Mouse (Mus musculus): Measurements from ENCODE around the gene Tbcd. TPM values are rescaled to one million over a fixed set of nuclear protein-coding genes. Genes with fewer than 3 reads are reported as not detected.

Tbcd gene
- total and polyA plus RNA-seq, 3 experiments, result 10.6 to 17.4 (median 11.4) TPM

GRCm38 (mm10) chr11:121479476-121480203 lies 27.9 kb downstream of the Tbcd start:
- no peaks in the 10 kb centered on the region for H3K36me3 ChIP-seq (ENCODE audit: control insufficient read depth, insufficient read depth, low read length)
- WGBS, result 88% methylated on average over 15 of the region's 15 CpGs
- no peaks in the 10 kb centered on the region for H3K27me3 ChIP-seq (ENCODE audit: control insufficient read depth, insufficient read depth, low read length)
- no peaks in the 10 kb centered on the region for H3K79me2 ChIP-seq (replicated peaks; ENCODE audit: control insufficient read depth, insufficient read depth, low read length)
- intact Hi-C loops (cut with DNase I), result loop anchor here (10.0 kb wide), 2 partner anchors 145 to 255 kb away; no protein-coding TSS in a partner anchor
- DNase-seq, result no peak
- TF ChIP-seq EP300 (IDR thresholded peaks at IDR 0.05; ENCODE audit: insufficient read depth, low read depth, low read length) (no peak), POLR2A (IDR thresholded peaks at IDR 0.05; ENCODE audit: insufficient read depth, low read depth, low read length) (no peak), CTCF (IDR thresholded peaks at IDR 0.05) (no peak)
- no peaks in the 10 kb centered on the region for H3K4me1 ChIP-seq (ENCODE audit: control insufficient read depth, insufficient read depth, low read length)
- no peak overlapping the region for H3K4me3 ChIP-seq
- no peak overlapping the region for H3K27ac ChIP-seq
- H3K9ac ChIP-seq (ENCODE audit: low read depth, low read length), result no peak overlapping the region

- intact Hi-C loops (cut with DNase I), result no loop called here
- Histone ChIP-seq H3K79me2 (replicated peaks; ENCODE audit: control insufficient read depth, insufficient read depth, low read length) (no peaks in the 10 kb centered on the region), H3K27me3 (ENCODE audit: control insufficient read depth, insufficient read depth, low read length) (no peaks in the 10 kb centered on the region), H3K4me3 (no peak overlapping the region), H3K9ac (ENCODE audit: low read depth, low read length) (no peak overlapping the region), H3K36me3 (ENCODE audit: control insufficient read depth, insufficient read depth, low read length) (no peaks in the 10 kb centered on the region), H3K27ac (no peak overlapping the region), H3K4me1 (ENCODE audit: control insufficient read depth, insufficient read depth, low read length) (no peaks in the 10 kb centered on the region)
- WGBS, result 91% methylated on average over 2 of the region's 2 CpGs
- no peak for TF ChIP-seq POLR2A (IDR thresholded peaks at IDR 0.05; ENCODE audit: insufficient read depth, low read depth, low read length)
- no peak for TF ChIP-seq CTCF (IDR thresholded peaks at IDR 0.05)
- TF ChIP-seq EP300 (IDR thresholded peaks at IDR 0.05; ENCODE audit: insufficient read depth, low read depth, low read length), result no peak
- DNase-seq, result no peak
These were observed 29.4 kb downstream of the Tbcd start for GRCm38 (mm10) chr11:121481129-121481528.

GRCm38 (mm10) chr11:121485882-121486281 lies 34.1 kb downstream of the Tbcd start:
- Histone ChIP-seq H3K27me3 (ENCODE audit: control insufficient read depth, insufficient read depth, low read length) (no peaks in the 10 kb centered on the region), H3K36me3 (ENCODE audit: control insufficient read depth, insufficient read depth, low read length) (no peaks in the 10 kb centered on the region), H3K4me1 (ENCODE audit: control insufficient read depth, insufficient read depth, low read length) (no peaks in the 10 kb centered on the region), H3K4me3 (no peak overlapping the region), H3K27ac (no peak overlapping the region), H3K9ac (ENCODE audit: low read depth, low read length) (no peak overlapping the region), H3K79me2 (replicated peaks; ENCODE audit: control insufficient read depth, insufficient read depth, low read length) (no peaks in the 10 kb centered on the region)
- 84% methylated on average over 9 of the region's 9 CpGs for WGBS
- intact Hi-C loops (cut with DNase I), result no loop called here
- TF ChIP-seq POLR2A (IDR thresholded peaks at IDR 0.05; ENCODE audit: insufficient read depth, low read depth, low read length), result no peak
- no peak for TF ChIP-seq CTCF (IDR thresholded peaks at IDR 0.05)
- DNase-seq, result no peak

- no peak overlapping the region for H3K4me3 ChIP-seq
These were observed 38.9 kb downstream of the Tbcd start for GRCm38 (mm10) chr11:121490651-121491050.

GRCm38 (mm10) chr11:121500595-121500994 lies 48.8 kb downstream of the Tbcd start:
- no peak for DNase-seq
- Histone ChIP-seq H3K4me1 (ENCODE audit: control insufficient read depth, insufficient read depth, low read length) (no peaks in the 10 kb centered on the region), H3K4me3 (no peak overlapping the region), H3K36me3 (ENCODE audit: control insufficient read depth, insufficient read depth, low read length) (no peaks in the 10 kb centered on the region), H3K79me2 (replicated peaks; ENCODE audit: control insufficient read depth, insufficient read depth, low read length) (no peaks in the 10 kb centered on the region), H3K9ac (ENCODE audit: low read depth, low read length) (no peak overlapping the region), H3K27me3 (ENCODE audit: control insufficient read depth, insufficient read depth, low read length) (no peaks in the 10 kb centered on the region), H3K27ac (no peak overlapping the region)
- intact Hi-C loops (cut with DNase I), result no loop called here
- no peak for TF ChIP-seq EP300 (IDR thresholded peaks at IDR 0.05; ENCODE audit: insufficient read depth, low read depth, low read length)
- TF ChIP-seq POLR2A (IDR thresholded peaks at IDR 0.05; ENCODE audit: insufficient read depth, low read depth, low read length), result no peak
- TF ChIP-seq CTCF (IDR thresholded peaks at IDR 0.05), result no peak

More at GRCm38 (mm10) chr11:121490651-121491050, 38.9 kb downstream of the Tbcd start:
- no peaks in the 10 kb centered on the region for H3K79me2 ChIP-seq (replicated peaks; ENCODE audit: control insufficient read depth, insufficient read depth, low read length)
- no peak for TF ChIP-seq POLR2A (IDR thresholded peaks at IDR 0.05; ENCODE audit: insufficient read depth, low read depth, low read length)
- no peak for TF ChIP-seq CTCF (IDR thresholded peaks at IDR 0.05)
- TF ChIP-seq EP300 (IDR thresholded peaks at IDR 0.05; ENCODE audit: insufficient read depth, low read depth, low read length), result no peak
- intact Hi-C loops (cut with DNase I), result no loop called here
- no peaks in the 10 kb centered on the region for H3K27me3 ChIP-seq (ENCODE audit: control insufficient read depth, insufficient read depth, low read length)
- H3K9ac ChIP-seq (ENCODE audit: low read depth, low read length), result no peak overlapping the region
- H3K4me1 ChIP-seq (ENCODE audit: control insufficient read depth, insufficient read depth, low read length), result no peaks in the 10 kb centered on the region
- no peak overlapping the region for H3K27ac ChIP-seq
- DNase-seq, result no peak
- no peaks in the 10 kb centered on the region for H3K36me3 ChIP-seq (ENCODE audit: control insufficient read depth, insufficient read depth, low read length)

GRCm38 (mm10) chr11:121501525-121501924 lies 49.8 kb downstream of the Tbcd start:
- no peaks in the 10 kb centered on the region for H3K79me2 ChIP-seq (replicated peaks; ENCODE audit: control insufficient read depth, insufficient read depth, low read length)
- DNase-seq, result no peak
- no peak overlapping the region for H3K27ac ChIP-seq
- no peak overlapping the region for H3K4me3 ChIP-seq
- H3K4me1 ChIP-seq (ENCODE audit: control insufficient read depth, insufficient read depth, low read length), result no peaks in the 10 kb centered on the region
- intact Hi-C loops (cut with DNase I), result no loop called here
- 76% methylated on average over 4 of the region's 4 CpGs for WGBS
- H3K27me3 ChIP-seq (ENCODE audit: control insufficient read depth, insufficient read depth, low read length), result no peaks in the 10 kb centered on the region
- no peak overlapping the region for H3K9ac ChIP-seq (ENCODE audit: low read depth, low read length)
- no peak for TF ChIP-seq POLR2A (IDR thresholded peaks at IDR 0.05; ENCODE audit: insufficient read depth, low read depth, low read length)
- no peaks in the 10 kb centered on the region for H3K36me3 ChIP-seq (ENCODE audit: control insufficient read depth, insufficient read depth, low read length)

All from heart, adult 2 months (tissue).